Mouse (Mus musculus): ENCODE results near the gene Acoxl. TPM values are rescaled to one million over a fixed set of nuclear protein-coding genes. Genes with fewer than 3 reads are reported as not detected.

Gene Acoxl
- polyA plus RNA-seq, 1 experiment = not detected

DNA sequence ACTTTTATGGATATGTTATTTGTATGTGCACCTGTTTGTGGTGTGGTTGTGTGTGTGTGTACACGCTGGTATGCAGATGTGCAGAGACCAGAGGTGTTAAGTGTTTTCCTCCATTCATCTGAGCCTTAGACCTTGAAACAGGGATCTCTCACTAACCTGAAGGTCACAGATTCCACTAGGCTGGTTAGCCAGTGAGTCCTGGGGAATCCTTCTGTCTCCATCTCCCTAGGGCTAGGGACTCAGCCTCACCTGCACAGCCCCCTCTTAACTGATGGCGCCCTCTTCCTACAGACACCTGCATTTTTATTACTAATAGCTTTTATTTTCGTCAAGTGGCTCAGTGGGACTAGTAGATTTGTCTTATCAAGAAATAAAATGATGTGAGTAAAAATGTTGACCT is 301.5 kb downstream of the Acoxl start:
- no peak overlapping the region for H3K27ac ChIP-seq (ENCODE audit: insufficient read depth, low read length)
- DNase-seq = no peak
- 85% methylated on average over 3 of the region's 3 CpGs for WGBS
- TF ChIP-seq CTCF (IDR thresholded peaks at IDR 0.05; ENCODE audit: borderline replicate concordance, insufficient read depth, low read depth, low read length) (no peak), POLR2A (IDR thresholded peaks at IDR 0.05; ENCODE audit: borderline replicate concordance, insufficient read depth, low read length) (no peak)
- H3K27me3 ChIP-seq (ENCODE audit: control insufficient read depth, insufficient read depth, low read length) = no peaks in the 10 kb centered on the region
- peaks cover 5% of the 10 kb centered on the region; the same call in 1 of the 2 replicates for H3K4me1 ChIP-seq (ENCODE audit: control insufficient read depth, insufficient read depth, low read length)
- no peak overlapping the region for H3K4me3 ChIP-seq (replicated peaks; ENCODE audit: insufficient read depth, low read depth, low read length)

DNA sequence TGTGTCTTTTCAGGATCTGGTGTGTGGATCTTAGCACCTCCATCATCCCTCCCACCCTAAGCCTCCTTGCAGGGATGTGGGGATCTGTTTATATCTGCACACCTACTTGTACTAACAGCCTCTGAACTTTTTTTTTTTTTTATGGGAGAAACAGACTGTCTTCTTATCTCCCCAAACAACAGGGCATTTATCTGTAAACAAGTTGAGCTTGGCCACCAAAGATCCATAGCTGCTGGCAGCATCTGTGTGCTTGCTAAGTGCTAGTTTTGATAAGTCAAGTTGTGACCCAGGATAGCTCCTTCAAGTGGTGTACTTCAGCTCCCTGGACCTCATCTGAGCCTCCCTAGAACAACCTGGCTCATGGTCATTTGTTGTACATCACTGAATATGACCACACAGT is 305.3 kb downstream of the Acoxl start:
- Histone ChIP-seq H3K27ac (ENCODE audit: insufficient read depth, low read length) (no peak overlapping the region), H3K4me1 (ENCODE audit: control insufficient read depth, insufficient read depth, low read length) (no peaks in the 10 kb centered on the region), H3K27me3 (ENCODE audit: control insufficient read depth, insufficient read depth, low read length) (no peaks in the 10 kb centered on the region), H3K4me3 (replicated peaks; ENCODE audit: insufficient read depth, low read depth, low read length) (no peak overlapping the region)
- DNase-seq = no peak
- TF ChIP-seq CTCF (IDR thresholded peaks at IDR 0.05; ENCODE audit: borderline replicate concordance, insufficient read depth, low read depth, low read length) = no peak
- no peak for TF ChIP-seq POLR2A (IDR thresholded peaks at IDR 0.05; ENCODE audit: borderline replicate concordance, insufficient read depth, low read length)

DNA sequence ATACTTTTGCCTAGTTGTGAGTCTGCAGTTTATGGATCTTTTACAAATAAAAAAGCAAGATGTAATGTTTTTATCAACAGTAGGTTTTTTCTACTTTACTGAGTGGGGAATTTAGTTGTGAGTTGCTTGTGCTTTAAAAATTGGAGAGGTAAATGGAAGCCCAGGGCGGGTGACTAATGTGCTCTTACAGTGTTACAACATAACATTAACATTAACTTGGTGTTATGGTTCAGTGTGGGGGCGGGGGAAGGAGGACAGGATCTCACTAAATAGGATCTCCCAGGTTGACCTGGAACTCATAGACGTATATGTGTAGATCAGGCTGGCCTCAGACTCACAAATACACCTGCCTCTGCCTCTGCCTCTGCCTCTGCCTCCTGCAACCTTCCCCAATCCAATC is 306.8 kb downstream of the Acoxl start:
- H3K27ac ChIP-seq (ENCODE audit: insufficient read depth, low read length) = no peak overlapping the region
- no peak overlapping the region for H3K4me3 ChIP-seq (replicated peaks; ENCODE audit: insufficient read depth, low read depth, low read length)
- H3K27me3 ChIP-seq (ENCODE audit: control insufficient read depth, insufficient read depth, low read length) = no peaks in the 10 kb centered on the region
- no peak for TF ChIP-seq POLR2A (IDR thresholded peaks at IDR 0.05; ENCODE audit: borderline replicate concordance, insufficient read depth, low read length)
- no peak for TF ChIP-seq CTCF (IDR thresholded peaks at IDR 0.05; ENCODE audit: borderline replicate concordance, insufficient read depth, low read depth, low read length)
- no peak for DNase-seq
- H3K4me1 ChIP-seq (ENCODE audit: control insufficient read depth, insufficient read depth, low read length) = no peaks in the 10 kb centered on the region
- WGBS = 92% methylated on average over 3 of the region's 3 CpGs

DNA sequence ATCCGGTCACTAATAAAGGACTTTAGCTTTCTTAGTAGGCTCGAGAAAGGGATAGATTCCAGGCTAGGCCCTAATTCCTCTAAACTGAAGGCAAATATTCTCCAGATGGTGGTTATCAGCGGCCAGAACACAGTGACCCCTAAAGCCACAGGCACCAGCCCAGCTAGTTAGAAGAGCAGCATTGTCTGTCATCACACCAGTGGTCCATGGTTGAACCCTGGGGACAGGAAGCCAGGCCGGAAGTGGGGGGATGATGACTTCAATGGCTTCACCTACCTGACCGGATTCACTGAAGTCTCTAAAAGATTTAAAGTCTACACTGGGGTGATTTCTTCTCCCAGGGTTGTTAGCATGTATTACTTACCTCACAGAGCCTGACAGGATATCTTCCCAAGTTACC is 310.9 kb downstream of the Acoxl start:
- no peak overlapping the region for H3K27ac ChIP-seq (ENCODE audit: insufficient read depth, low read length)
- 88% methylated on average over 5 of the region's 5 CpGs for WGBS
- TF ChIP-seq CTCF (IDR thresholded peaks at IDR 0.05; ENCODE audit: borderline replicate concordance, insufficient read depth, low read depth, low read length) (no peak), POLR2A (IDR thresholded peaks at IDR 0.05; ENCODE audit: borderline replicate concordance, insufficient read depth, low read length) (no peak)
- peaks cover 4% of the 10 kb centered on the region; the same call in 1 of the 2 replicates for H3K4me1 ChIP-seq (ENCODE audit: control insufficient read depth, insufficient read depth, low read length)
- no peak for DNase-seq
- no peaks in the 10 kb centered on the region for H3K27me3 ChIP-seq (ENCODE audit: control insufficient read depth, insufficient read depth, low read length)
- H3K4me3 ChIP-seq (replicated peaks; ENCODE audit: insufficient read depth, low read depth, low read length) = no peak overlapping the region

DNA sequence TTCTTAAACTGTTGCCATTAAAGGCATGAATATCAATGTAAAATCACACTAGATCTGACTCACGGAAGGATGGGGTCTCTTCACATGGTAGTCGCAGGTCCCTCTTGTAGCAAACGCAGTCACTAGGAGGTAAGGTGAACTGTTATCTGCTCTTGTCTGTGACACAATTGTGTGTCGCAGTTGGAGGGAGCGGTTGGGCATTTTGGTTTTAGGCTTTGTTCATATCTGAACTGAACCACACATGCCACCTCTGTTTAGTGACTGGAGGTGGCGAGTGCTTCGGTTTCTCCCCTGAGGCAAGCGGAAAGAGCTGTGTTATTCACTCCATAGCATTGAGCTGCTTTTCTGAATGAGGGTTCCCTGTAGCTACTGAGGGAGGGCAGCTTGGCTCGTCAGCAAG is 313.5 kb downstream of the Acoxl start:
- no peak for TF ChIP-seq POLR2A (IDR thresholded peaks at IDR 0.05; ENCODE audit: borderline replicate concordance, insufficient read depth, low read length)
- Histone ChIP-seq H3K27me3 (ENCODE audit: control insufficient read depth, insufficient read depth, low read length) (no peaks in the 10 kb centered on the region), H3K27ac (ENCODE audit: insufficient read depth, low read length) (no peak overlapping the region), H3K4me3 (replicated peaks; ENCODE audit: insufficient read depth, low read depth, low read length) (no peak overlapping the region), H3K4me1 (ENCODE audit: control insufficient read depth, insufficient read depth, low read length) (peaks cover 12% of the 10 kb centered on the region)
- no peak for DNase-seq
- 96% methylated on average over 9 of the region's 9 CpGs for WGBS

DNA sequence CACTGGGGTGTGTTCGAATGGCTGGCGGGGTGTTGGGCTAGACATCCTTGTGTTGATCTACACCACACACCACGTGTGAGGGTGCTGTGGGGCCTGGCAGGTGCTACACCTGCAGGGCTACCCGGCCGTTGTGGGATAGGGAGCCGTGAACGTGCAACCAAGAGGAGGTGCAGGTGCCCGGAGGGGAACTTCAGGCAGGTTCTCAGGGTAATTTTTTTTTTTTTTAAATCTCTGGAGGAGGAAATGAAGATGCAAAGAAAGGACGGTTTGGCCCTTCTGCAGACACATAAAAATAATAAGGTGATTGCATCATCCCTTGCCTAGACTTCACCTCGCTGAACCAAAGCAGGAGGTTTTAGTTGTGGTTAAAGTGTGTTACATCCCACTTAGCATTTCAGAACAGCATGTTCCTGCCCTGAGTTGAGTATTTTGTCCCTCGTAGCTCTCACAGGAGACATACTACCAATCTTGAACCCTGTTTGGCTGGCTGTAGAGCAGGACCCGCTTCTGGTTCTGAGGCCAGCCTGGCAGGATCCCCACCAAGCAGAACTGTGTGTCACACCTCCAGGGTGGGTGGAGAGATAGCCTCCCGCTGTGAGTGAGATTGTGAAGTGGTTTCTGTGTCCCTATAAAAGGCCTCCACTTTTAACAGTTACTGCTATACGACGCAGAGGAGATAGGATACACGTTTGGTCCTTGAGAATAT is 314.3 kb downstream of the Acoxl start:
- no peak overlapping the region for H3K4me3 ChIP-seq (replicated peaks; ENCODE audit: insufficient read depth, low read depth, low read length)
- peaks cover 12% of the 10 kb centered on the region for H3K4me1 ChIP-seq (ENCODE audit: control insufficient read depth, insufficient read depth, low read length)
- no peak for TF ChIP-seq POLR2A (IDR thresholded peaks at IDR 0.05; ENCODE audit: borderline replicate concordance, insufficient read depth, low read length)
- TF ChIP-seq CTCF (IDR thresholded peaks at IDR 0.05; ENCODE audit: borderline replicate concordance, insufficient read depth, low read depth, low read length) = no peak
- no peak overlapping the region for H3K27ac ChIP-seq (ENCODE audit: insufficient read depth, low read length)
- no peaks in the 10 kb centered on the region for H3K27me3 ChIP-seq (ENCODE audit: control insufficient read depth, insufficient read depth, low read length)
- DNase-seq = no peak
- 84% methylated on average over 16 of the region's 16 CpGs for WGBS

GRCm38 (mm10) chr2:128153551-128153910 is 314.9 kb downstream of the Acoxl start:
- 46% methylated on average over 11 of the region's 11 CpGs for WGBS
- TF ChIP-seq CTCF (IDR thresholded peaks at IDR 0.05; ENCODE audit: borderline replicate concordance, insufficient read depth, low read depth, low read length) = no peak
- no peak for TF ChIP-seq POLR2A (IDR thresholded peaks at IDR 0.05; ENCODE audit: borderline replicate concordance, insufficient read depth, low read length)

GRCm38 (mm10) chr2:128155412-128156066 is 316.9 kb downstream of the Acoxl start:
- H3K4me3 ChIP-seq (replicated peaks; ENCODE audit: insufficient read depth, low read depth, low read length) = no peak overlapping the region
- no peaks in the 10 kb centered on the region for H3K27me3 ChIP-seq (ENCODE audit: control insufficient read depth, insufficient read depth, low read length)
- 65% methylated on average over 13 of the region's 13 CpGs for WGBS
- H3K27ac ChIP-seq (ENCODE audit: insufficient read depth, low read length) = no peak overlapping the region
- peaks cover 16% of the 10 kb centered on the region for H3K4me1 ChIP-seq (ENCODE audit: control insufficient read depth, insufficient read depth, low read length)
- TF ChIP-seq CTCF (IDR thresholded peaks at IDR 0.05; ENCODE audit: borderline replicate concordance, insufficient read depth, low read depth, low read length) = no peak
- TF ChIP-seq POLR2A (IDR thresholded peaks at IDR 0.05; ENCODE audit: borderline replicate concordance, insufficient read depth, low read length) = no peak
- peak in 1 of 2 experiments; percentile 29 for DNase-seq

More at GRCm38 (mm10) chr2:128153551-128153910, 314.9 kb downstream of the Acoxl start:
- Histone ChIP-seq H3K27me3 (ENCODE audit: control insufficient read depth, insufficient read depth, low read length) (no peaks in the 10 kb centered on the region), H3K4me3 (replicated peaks; ENCODE audit: insufficient read depth, low read depth, low read length) (no peak overlapping the region), H3K4me1 (ENCODE audit: control insufficient read depth, insufficient read depth, low read length) (peaks cover 12% of the 10 kb centered on the region), H3K27ac (ENCODE audit: insufficient read depth, low read length) (no peak overlapping the region)
- DNase-seq = no peak
